Mouse (Mus musculus) thymus, postnatal 25 days (tissue): ENCODE results near the gene Rpl36a.

Experiments
- DNase-seq: peaks from one replicate; pipeline ENCODE4 v3.0.0; 2022

The Rpl36a gene

DNA sequence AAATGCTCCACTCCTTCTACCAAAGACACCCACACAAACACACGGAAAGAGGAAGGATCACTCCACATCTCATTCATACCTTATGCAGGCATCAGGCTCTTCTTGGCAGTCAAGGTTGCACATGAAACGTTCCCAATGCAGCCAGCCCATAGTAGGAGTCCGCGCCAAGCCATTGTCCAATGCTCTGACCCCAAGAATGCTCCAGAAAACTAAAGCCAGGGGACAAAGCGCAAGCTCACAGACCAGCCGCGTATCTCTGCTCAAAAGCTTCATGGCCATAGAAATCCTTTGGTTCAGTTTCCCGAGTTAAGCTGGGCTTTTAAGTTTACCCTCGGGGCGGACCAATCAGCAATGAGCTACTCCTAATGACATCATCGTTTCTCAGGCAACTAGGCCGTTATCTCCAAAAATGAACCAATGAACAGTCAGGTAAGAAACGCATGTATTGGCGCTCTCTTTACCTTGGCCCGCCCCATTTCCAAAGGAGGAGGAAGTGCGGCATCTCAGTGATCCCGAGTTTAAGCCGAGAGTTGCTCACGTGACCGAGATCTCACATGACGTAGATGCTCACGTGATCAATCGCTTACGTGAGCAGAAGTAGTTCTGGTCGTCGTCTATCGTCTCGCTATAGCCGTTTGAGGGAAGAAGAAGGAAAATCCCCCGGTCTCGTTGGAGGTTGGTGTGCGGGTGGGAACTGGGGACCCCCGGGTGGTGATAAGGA, 15.4 kb downstream of the Rpl36a start, which contains the start of the genes Gla and Hnrnph2:
Gla (minus strand) TSS at position 467 of the 721 bp plus-strand sequence.
Hnrnph2 (plus strand) TSS at position 521 of the 721 bp plus-strand sequence.
- DNase-seq = peak; percentile 87

DNA sequence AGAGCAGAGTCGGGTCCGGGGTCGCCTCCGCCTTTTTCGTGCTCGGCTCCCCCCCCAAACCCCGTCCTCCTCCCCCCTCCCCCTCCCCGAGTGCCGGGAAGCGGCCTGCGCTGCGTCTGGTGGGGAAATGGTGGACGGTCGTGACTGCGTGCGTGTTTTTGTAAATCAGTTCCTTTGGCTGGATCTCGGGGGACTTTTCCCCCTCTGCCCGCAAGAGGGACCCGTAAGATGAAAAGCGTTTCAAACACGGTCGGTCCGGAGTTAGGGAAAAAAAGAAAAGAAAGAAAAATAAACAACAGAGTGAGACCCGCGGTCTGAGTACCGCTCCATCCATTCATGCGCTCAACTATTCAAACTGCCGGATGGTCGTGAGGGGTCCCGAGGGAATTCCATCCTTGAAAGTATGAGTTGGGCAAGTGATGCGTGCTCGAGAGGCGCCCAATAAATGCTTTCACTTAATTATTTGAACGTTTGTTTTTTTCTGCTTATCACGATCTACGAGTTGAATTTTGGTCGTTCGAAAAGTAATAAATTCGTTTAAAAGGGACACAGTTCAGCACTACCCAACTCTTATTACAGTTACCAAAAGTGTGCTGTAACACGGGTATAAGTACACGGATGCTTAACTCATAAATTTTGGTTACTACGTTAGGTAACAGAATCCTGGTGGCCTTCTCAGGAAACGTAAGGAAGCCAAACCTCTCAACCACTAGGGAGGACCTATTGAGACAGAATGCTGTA, 16.1 kb downstream of the Rpl36a start:
- DNase-seq = no peak

DNA sequence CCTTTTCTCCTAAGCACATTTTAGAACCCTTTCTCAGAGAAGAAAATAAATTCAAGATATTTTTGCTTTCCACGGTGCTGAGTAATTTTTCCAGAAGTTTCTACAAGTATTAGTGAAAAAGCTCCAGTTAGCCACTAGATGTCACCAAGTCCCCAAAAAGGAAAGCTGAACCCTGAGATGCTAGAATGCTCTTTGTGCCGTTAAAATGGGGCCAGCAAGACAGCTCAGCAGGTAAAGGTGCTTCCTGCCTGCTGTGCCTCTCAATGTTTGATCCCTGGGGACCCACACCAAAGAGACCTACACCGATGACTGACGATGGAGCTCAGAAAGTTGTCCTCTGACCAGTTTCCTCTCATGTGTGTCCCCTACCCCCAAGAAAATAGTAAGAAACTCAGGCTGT, 24.0 kb downstream of the Rpl36a start:
- DNase-seq = peak; percentile 29

DNA sequence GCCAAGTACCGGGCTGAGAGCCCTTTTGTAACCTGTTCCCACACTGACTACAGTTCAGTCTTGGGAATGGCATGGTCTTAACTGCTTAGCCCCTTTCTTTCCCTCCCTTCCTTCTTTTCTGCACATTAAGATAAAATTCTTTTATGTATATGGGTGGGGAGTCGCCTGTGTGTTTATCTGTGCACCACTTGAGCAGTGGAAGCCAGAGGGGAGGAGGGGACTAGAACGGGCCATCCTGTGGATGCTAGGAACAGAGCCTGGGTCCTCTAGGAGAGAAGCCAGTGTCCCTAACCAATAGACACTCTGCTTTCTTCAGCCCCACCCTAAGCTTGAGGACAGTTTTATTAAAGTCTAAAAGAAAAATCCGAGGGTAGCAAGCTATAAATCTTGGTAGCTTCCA, 25.5 kb downstream of the Rpl36a start:
- DNase-seq = no peak

DNA sequence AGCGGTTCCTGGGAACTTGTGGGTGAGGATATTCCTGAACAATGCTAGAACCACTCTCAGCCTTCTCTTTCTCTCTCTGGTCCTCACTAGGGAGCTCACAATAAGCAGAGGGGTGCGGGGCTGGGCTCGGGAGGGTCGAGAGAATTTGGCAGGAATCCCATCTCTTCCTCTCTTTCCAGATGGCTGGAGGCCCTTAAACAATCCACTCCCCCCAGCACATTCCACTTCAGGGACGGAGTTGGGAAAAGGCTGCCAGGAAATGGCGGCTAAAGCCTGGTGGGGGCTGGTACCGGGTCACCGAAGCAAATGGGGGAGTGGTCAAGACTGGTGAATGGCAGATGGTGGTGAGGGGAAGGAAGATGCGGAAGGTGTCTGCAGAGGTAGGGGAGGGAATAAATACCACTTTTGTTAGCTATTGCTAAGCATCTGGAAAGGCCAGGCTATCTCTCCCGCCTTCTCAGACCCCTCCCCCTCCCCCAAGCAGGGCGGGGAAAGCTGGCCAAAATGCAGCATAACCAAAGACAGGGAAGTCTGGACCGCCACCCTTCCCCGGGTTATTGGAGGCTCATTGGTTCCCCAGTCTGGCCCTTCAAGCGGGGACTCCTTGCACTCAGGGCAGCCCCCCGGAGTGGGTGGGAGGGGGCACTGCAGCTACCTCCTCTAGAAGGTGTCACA, 27.0 kb downstream of the Rpl36a start:
- peak; percentile 6 for DNase-seq

DNA sequence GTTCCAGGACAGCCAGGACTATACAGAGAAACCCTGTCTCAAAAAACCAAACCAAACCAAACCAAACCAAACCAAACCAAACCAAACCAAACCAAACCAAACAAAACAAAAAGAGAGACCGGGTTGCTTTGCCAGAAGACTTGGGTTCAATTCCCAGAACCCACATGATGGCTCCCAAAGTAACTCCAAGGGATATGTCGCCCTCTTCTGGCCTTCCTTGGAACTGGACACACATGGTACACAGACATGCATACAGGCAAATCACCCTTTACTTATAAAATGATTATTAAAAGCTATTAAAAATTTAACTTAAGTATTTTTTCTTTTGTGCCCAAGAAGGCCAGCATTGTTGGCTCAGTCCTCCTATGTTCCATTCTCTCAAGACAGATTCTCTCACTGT, 28.9 kb downstream of the Rpl36a start:
- DNase-seq = peak; percentile 35

DNA sequence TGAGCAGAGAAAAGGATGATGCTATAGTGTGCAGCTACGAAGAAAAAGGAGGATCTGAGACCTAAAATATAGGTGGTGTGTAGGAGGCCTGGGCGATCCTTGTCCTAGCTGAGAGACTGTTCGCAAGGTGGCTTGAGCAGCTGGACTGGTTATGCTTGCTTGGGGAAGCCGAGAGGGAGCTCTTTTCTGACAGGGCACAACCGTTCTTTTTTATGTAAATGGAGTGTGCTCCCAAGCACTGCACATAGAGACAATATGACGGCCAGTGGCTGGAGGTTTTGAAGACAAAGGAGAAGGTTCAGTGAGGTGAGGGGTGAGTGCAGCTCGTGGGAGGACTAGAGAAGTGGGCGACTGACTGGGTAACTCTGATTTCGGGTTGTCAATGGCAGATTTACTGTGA, 34.2 kb downstream of the Rpl36a start:
- no peak for DNase-seq

DNA sequence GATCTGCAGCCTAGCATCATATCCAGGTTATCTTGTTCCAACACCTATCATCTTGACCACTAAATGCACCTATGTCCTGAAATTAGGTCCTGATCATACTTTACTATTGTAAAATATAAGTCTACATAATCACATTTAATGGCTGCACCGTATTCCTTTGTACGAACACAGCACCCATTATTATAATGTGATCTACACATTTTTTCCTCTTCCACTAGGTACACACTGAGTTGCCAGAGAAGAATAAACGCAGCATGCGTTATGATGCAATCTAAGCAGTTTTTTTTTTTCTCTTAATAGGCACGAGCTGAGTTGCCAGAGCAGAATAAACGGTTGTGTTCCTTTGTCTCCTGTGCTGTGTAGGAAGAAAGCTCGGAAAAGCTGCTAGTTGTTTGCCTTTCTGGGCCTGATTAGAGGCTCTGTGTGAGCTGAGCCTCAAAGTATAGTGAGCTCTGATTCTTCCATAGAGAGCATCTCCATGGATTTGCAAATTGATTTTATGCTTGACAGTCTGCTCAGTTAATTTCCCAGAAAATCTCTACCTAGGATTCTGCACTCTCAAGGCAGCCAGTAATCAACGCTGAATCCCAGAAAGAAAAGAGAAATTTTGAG, 34.9 kb downstream of the Rpl36a start:
- DNase-seq = no peak

DNA sequence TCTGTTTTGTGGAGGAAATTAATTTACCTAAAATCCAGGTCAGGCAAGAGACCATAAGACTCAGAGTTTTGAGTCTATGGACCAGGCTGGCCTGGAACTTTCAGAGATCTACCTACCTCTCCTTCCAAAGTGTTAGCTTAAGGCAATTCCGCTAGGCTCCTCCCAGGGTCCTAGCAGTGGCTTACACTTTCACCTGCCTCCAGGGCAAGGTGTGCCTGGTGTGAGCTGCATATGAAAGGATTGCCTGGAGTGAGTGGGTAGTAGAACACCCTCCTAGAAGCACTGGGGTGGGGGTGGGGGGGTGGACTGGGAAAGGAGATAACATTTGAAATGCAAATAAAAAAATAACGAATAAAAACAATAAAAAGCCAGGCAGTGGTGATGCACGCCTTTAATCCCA, 36.2 kb downstream of the Rpl36a start:
- DNase-seq = no peak

DNA sequence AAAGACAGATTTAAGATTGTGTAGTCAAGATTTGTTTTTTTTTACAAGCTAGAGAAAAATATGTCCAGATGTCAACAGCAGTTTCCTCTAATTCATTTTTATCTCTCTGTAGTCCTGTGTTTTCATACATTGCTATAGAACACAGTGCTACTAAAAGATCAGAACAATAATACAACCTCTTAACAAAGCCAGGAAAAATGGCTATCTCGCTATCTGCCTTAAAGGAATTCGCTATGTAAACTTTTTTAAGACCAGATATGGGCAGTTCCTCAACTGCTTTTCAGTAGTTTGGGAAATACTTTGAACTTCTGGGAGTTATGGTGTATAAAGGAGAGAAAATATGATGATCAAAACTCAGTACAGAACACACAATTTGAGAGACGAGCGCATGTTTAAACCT, 37.9 kb downstream of the Rpl36a start:
- no peak for DNase-seq

DNA sequence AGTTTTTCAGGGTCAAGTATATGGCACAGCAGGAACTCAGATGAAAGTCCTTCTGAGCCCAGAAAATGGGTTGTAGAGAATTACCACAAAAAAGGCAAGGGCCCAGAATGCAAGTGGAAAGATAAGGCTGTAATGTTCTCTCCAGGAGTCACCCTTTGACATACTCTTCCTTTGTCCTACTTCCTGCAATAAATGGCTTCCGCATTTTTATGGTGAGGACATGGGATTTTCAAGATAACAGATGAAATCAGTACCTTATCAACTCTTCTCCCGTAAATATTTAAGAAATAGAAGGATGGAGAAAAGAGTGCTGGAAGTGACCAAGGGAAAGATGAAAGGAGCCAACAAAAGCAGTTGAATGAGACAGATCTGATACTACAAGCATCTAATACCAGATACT, 42.7 kb downstream of the Rpl36a start:
- DNase-seq = no peak

DNA sequence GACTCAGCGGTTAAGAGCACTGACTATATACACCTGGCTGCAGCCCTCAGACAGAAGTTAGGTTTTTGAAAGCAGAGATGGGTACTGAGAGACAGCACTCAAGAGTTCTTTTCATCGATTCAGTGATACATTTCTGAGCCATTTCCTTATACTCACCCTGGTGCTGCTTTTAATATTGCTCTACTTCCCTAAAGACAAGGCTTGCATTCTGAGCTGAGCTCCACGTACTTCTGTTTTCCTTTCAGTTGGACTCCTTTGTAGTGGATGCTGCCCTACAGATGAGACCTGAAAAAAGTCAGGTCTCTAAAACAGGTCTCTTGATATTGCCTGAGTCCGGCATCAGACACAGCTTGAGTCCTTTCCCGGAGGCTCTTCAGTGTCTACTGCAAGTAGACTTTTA, 47.3 kb downstream of the Rpl36a start:
- DNase-seq = no peak

DNA sequence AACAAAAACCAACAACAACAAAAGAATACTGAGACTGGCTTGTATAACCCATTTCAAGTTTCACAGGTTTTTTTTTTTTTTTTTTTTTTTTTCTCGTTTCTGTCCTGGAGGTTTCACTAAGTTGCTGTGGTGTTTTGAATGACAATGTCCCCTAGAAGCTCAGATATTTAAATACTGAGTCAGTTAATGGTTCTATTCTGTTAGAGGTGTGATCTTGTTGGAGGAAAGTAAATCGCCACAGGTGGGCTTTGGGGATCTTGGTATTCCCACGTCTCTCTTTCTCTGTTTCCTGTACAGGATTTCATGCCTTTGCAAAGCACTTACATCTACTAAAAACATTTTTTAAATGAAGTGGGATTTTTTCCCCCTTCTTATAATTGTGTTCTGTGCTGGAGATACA, 49.7 kb downstream of the Rpl36a start:
- no peak for DNase-seq

DNA sequence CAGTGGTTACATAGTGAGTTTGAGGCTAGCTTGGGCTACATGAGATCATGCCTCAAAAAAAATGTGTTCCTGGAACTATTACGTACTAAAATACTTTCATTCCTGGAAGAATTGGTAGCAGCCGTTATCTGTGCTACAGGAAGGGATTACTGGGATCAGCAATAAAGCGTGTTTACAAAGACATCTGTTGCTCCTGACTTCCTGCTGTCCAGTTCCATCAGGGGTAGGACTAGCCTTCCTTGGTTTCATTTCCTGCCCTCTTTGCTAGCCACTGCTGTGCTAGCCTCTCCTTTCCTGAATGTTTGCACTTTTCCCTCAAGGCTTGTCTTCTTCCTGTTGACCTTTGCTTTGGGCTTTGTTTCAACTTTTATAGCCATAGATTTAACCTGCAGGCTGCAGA, 50.4 kb downstream of the Rpl36a start:
- no peak for DNase-seq
